Mouse (Mus musculus): ENCODE results near the gene Napa. TPM values are rescaled to one million over a fixed set of nuclear protein-coding genes. Genes with fewer than 3 reads are reported as not detected.

Napa gene
- polyA plus RNA-seq, 1 experiment from 2014 or later, result 105 TPM

- H3K27ac ChIP-seq (ENCODE audit: low read depth), result no peak overlapping the region
- H3K9ac ChIP-seq (replicated peaks), result no peak overlapping the region
- WGBS (ENCODE audit: insufficient replicate concordance), result 51% methylated on average over 3 of the region's 3 CpGs
- H3K9me3 ChIP-seq (ENCODE audit: low read length), result no peaks in the 10 kb centered on the region
- peaks cover 21% of the 10 kb centered on the region for H3K27me3 ChIP-seq (ENCODE audit: insufficient read depth, low read length)
- ATAC-seq (no peak), DNase-seq (no peak)
- 0 out of 2 replicates have a peak, but pooled peaks cover 4% of the 10 kb centered on the region for H3K4me1 ChIP-seq (ENCODE audit: insufficient read depth)
- H3K4me2 ChIP-seq (ENCODE audit: low read depth, low read length), result no peak overlapping the region
- H3K4me3 ChIP-seq (ENCODE audit: low read depth, low read length), result no peak overlapping the region
- no peaks in the 10 kb centered on the region for H3K36me3 ChIP-seq (replicated peaks; ENCODE audit: insufficient read depth, low read length)
- no peak for TF ChIP-seq EP300 (IDR thresholded peaks at IDR 0.05; ENCODE audit: low read depth)
- TF ChIP-seq CTCF (IDR thresholded peaks at IDR 0.05; ENCODE audit: low read depth), result no peak
Observed at GRCm38 (mm10) chr7:16132926-16133325, 34.7 kb downstream of the Napa start.

- H3K36me3 ChIP-seq (replicated peaks; ENCODE audit: insufficient read depth, low read length), result no peaks in the 10 kb centered on the region
- ATAC-seq (no peak), DNase-seq (no peak)
- no peaks in the 10 kb centered on the region for H3K9me3 ChIP-seq (ENCODE audit: low read length)
- no peak overlapping the region for H3K4me2 ChIP-seq (ENCODE audit: low read depth, low read length)
- TF ChIP-seq CTCF (IDR thresholded peaks at IDR 0.05; ENCODE audit: low read depth), result no peak
- TF ChIP-seq EP300 (IDR thresholded peaks at IDR 0.05; ENCODE audit: low read depth), result no peak
- H3K9ac ChIP-seq (replicated peaks), result no peak overlapping the region
- peaks cover 21% of the 10 kb centered on the region for H3K27me3 ChIP-seq (ENCODE audit: insufficient read depth, low read length)
- 88% methylated on average over 9 of the region's 9 CpGs for WGBS (ENCODE audit: insufficient replicate concordance)
- H3K4me1 ChIP-seq (ENCODE audit: insufficient read depth), result 0 out of 2 replicates have a peak, but pooled peaks cover 4% of the 10 kb centered on the region
- H3K27ac ChIP-seq (ENCODE audit: low read depth), result no peak overlapping the region
- no peak overlapping the region for H3K4me3 ChIP-seq (ENCODE audit: low read depth, low read length)
Observed at GRCm38 (mm10) chr7:16133691-16134090, 35.4 kb downstream of the Napa start.

- Histone ChIP-seq H3K27ac (ENCODE audit: low read depth) (no peak overlapping the region), H3K27me3 (ENCODE audit: insufficient read depth, low read length) (peaks cover 15% of the 10 kb centered on the region), H3K4me2 (ENCODE audit: low read depth, low read length) (no peak overlapping the region), H3K4me1 (ENCODE audit: insufficient read depth) (no peaks in the 10 kb centered on the region), H3K36me3 (replicated peaks; ENCODE audit: insufficient read depth, low read length) (no peaks in the 10 kb centered on the region), H3K4me3 (ENCODE audit: low read depth, low read length) (no peak overlapping the region), H3K9ac (replicated peaks) (no peak overlapping the region), H3K9me3 (ENCODE audit: low read length) (no peaks in the 10 kb centered on the region)
- no peak for ATAC-seq
- DNase-seq, result no peak
- WGBS (ENCODE audit: insufficient replicate concordance), result 59% methylated on average over 7 of the region's 7 CpGs
- no peak for TF ChIP-seq EP300 (IDR thresholded peaks at IDR 0.05; ENCODE audit: low read depth)
- TF ChIP-seq CTCF (IDR thresholded peaks at IDR 0.05; ENCODE audit: low read depth), result no peak
Observed at GRCm38 (mm10) chr7:16134951-16135392, 36.7 kb downstream of the Napa start.

- Histone ChIP-seq H3K9me3 (ENCODE audit: low read length) (no peaks in the 10 kb centered on the region), H3K4me3 (ENCODE audit: low read depth, low read length) (no peak overlapping the region), H3K4me1 (ENCODE audit: insufficient read depth) (no peaks in the 10 kb centered on the region), H3K9ac (replicated peaks) (no peak overlapping the region), H3K4me2 (ENCODE audit: low read depth, low read length) (no peak overlapping the region), H3K36me3 (replicated peaks; ENCODE audit: insufficient read depth, low read length) (no peaks in the 10 kb centered on the region), H3K27me3 (ENCODE audit: insufficient read depth, low read length) (peaks cover 10% of the 10 kb centered on the region), H3K27ac (ENCODE audit: low read depth) (no peak overlapping the region)
- ATAC-seq (no peak), DNase-seq (no peak)
- TF ChIP-seq EP300 (IDR thresholded peaks at IDR 0.05; ENCODE audit: low read depth) (no peak), CTCF (IDR thresholded peaks at IDR 0.05; ENCODE audit: low read depth) (no peak)
- 34% methylated on average over 27 of the region's 27 CpGs for WGBS (ENCODE audit: insufficient replicate concordance)
Observed at GRCm38 (mm10) chr7:16146489-16147410, 48.5 kb downstream of the Napa start.

GRCm38 (mm10) chr7:16147643-16148042 is 49.4 kb downstream of the Napa start:
- Histone ChIP-seq H3K27me3 (ENCODE audit: insufficient read depth, low read length) (peaks cover 10% of the 10 kb centered on the region), H3K4me3 (ENCODE audit: low read depth, low read length) (no peak overlapping the region), H3K36me3 (replicated peaks; ENCODE audit: insufficient read depth, low read length) (no peaks in the 10 kb centered on the region), H3K4me2 (ENCODE audit: low read depth, low read length) (no peak overlapping the region), H3K9me3 (ENCODE audit: low read length) (no peaks in the 10 kb centered on the region), H3K27ac (ENCODE audit: low read depth) (no peak overlapping the region), H3K9ac (replicated peaks) (no peak overlapping the region), H3K4me1 (ENCODE audit: insufficient read depth) (no peaks in the 10 kb centered on the region)
- DNase-seq (peak; percentile 73), ATAC-seq (no peak)
- no peak for TF ChIP-seq EP300 (IDR thresholded peaks at IDR 0.05; ENCODE audit: low read depth)
- TF ChIP-seq CTCF (IDR thresholded peaks at IDR 0.05; ENCODE audit: low read depth), result no peak
- WGBS (ENCODE audit: insufficient replicate concordance), result 11% methylated on average over 15 of the region's 15 CpGs

GRCm38 (mm10) chr7:16149241-16149640 is 51.0 kb downstream of the Napa start:
- H3K4me1 ChIP-seq (ENCODE audit: insufficient read depth), result no peaks in the 10 kb centered on the region
- ATAC-seq (no peak), DNase-seq (no peak)
- WGBS (ENCODE audit: insufficient replicate concordance), result 36% methylated on average over 5 of the region's 5 CpGs
- no peak overlapping the region for H3K4me2 ChIP-seq (ENCODE audit: low read depth, low read length)
- H3K9ac ChIP-seq (replicated peaks), result no peak overlapping the region
- TF ChIP-seq EP300 (IDR thresholded peaks at IDR 0.05; ENCODE audit: low read depth) (no peak), CTCF (IDR thresholded peaks at IDR 0.05; ENCODE audit: low read depth) (no peak)
- H3K4me3 ChIP-seq (ENCODE audit: low read depth, low read length), result no peak overlapping the region
- H3K27ac ChIP-seq (ENCODE audit: low read depth), result no peak overlapping the region
- H3K27me3 ChIP-seq (ENCODE audit: insufficient read depth, low read length), result peaks cover 10% of the 10 kb centered on the region
- H3K9me3 ChIP-seq (ENCODE audit: low read length), result no peaks in the 10 kb centered on the region
- no peaks in the 10 kb centered on the region for H3K36me3 ChIP-seq (replicated peaks; ENCODE audit: insufficient read depth, low read length)
